Mouse (Mus musculus) liver, postnatal 0 days (tissue): Measurements from ENCODE around the gene Ptges2.

Experiments
- CTCF ChIP-seq: sonication (generic); IDR thresholded peaks from 2 replicates; pipeline ENCODE4 v1.5.1; 2016; ENCODE audit warnings: antibody characterized with exemption, low read depth
- EP300 ChIP-seq: IDR thresholded peaks from 2 replicates; pipeline ENCODE4 v1.6.1; 2016; ENCODE audit warnings: antibody characterized with exemption, low read depth, mild to moderate bottlenecking

DNA sequence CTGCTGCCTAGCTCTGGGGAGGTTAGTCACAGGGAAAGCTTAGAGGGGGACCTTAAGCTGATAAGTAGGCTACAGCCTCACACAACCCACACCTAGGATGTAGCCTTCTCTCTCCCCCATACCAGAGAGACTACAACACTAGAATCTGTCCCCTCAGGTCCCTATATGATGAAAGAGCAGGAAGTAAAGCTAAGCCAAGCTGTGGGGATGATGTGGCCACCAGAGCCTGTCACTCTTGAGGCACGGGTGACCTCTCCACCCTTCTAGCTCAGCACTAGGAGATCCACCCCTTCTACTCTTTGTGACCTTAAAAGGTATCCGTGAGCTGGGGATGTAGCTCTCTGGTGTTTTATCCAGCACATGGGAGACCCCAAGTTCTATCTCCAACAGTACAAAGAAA, 6.5 kb upstream of the Ptges2 start:
- TF ChIP-seq CTCF (no peak), EP300 (no peak)
